In genomic region chr7:25916116-25916515, GRCm38 (mm10) we compare ENCODE assay signal across 19 mouse cellular contexts. TPM values are rescaled to one million over a fixed set of nuclear protein-coding genes. Genes with fewer than 3 reads are reported as not detected.
"Had no signal": no experiment of that assay in that cellular context is flagged by ENCODE, and none has a peak within 500 bp of the region (broad histone marks: within the 10 kb centered on the region; RNA-seq: fewer than 3 reads in every experiment).

No protein-coding gene starts in this region.

- H3K4me3 ChIP-seq: neural tube, embryonic 13.5 days; neural tube, embryonic 15.5 days; stomach, embryonic 15.5 days had no signal

- H3K4me1 ChIP-seq: neural tube, embryonic 13.5 days; neural tube, embryonic 15.5 days; stomach, embryonic 15.5 days had no signal

- DNase-seq: retina, postnatal 1 day; right cerebral cortex, adult 18-20 months; right cerebral cortex, postnatal 14 days; right cerebral cortex, postnatal 25 days; right cerebral cortex, postnatal 4 days; spleen, adult 18-20 months; thymus, adult 18-20 months; thymus, adult 2 months; thymus, postnatal 14 days; thymus, postnatal 25 days; thymus, postnatal 36 days; thymus, postnatal 4 days had no signal

- H3K9me3 ChIP-seq: neural tube, embryonic 13.5 days; neural tube, embryonic 15.5 days; stomach, embryonic 15.5 days had no signal

- H3K4me2 ChIP-seq: neural tube, embryonic 13.5 days; neural tube, embryonic 15.5 days; stomach, embryonic 15.5 days had no signal

- H3K27me3 ChIP-seq: neural tube, embryonic 13.5 days; neural tube, embryonic 15.5 days; stomach, embryonic 15.5 days had no signal

- H3K9ac ChIP-seq: neural tube, embryonic 13.5 days; neural tube, embryonic 15.5 days; stomach, embryonic 15.5 days had no signal

- H3K36me3 ChIP-seq: neural tube, embryonic 13.5 days; neural tube, embryonic 15.5 days; stomach, embryonic 15.5 days had no signal

- H3K27ac ChIP-seq: neural tube, embryonic 13.5 days; neural tube, embryonic 15.5 days; stomach, embryonic 15.5 days; stomach, postnatal 0 days had no signal

RNA-seq across cellular contexts. Expression of gene Cyp2b10, which starts 18.7 kb away (rescaled TPM):
- polyA plus RNA-seq: neural tube, embryonic 13.5 days; neural tube, embryonic 14.5 days; neural tube, embryonic 15.5 days; stomach, embryonic 14.5 days; stomach, embryonic 15.5 days; testis, adult 2 months had no signal
